Mouse (Mus musculus) megakaryocyte, embryonic 14.5 days (primary cell): Measurements from ENCODE around the gene H2al1c.
"Not testable (repeated sequence)": the region's sequence is repeated elsewhere in the genome, so short reads cannot be mapped to it uniquely, and the experiment has no call there.

ENCODE experiments used
- FLI1 ChIP-seq: IDR thresholded peaks from 2 replicates; pipeline ENCODE4 v1.6.1; 2012; ENCODE audit warnings: low read length, inconsistent platforms, mixed read lengths
- GATA1 ChIP-seq: IDR thresholded peaks from 3 replicates; pipeline ENCODE4 v1.6.1; 2012; ENCODE audit warnings: mixed read lengths, low read length, inconsistent platforms, borderline replicate concordance

DNA sequence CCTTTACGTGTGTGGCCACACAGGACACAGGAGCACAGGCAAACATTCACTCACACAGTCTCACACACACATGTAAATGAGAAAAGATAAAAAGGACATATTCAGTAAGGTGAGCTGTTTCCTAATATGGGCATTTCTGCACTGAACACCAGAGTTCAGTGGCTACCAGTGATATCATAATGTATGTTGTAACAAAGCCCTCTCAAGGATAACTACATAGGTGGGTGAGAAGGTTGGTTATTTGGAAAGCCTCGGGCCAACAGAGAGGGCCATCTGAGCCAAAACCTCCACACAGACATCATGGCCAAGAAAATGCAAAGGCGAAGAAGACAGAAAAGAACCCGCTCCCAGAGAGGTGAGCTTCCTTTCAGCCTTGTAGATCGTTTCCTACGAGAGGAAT, at the start of gene H2al1c:
- not testable (repeated sequence) for TF ChIP-seq GATA1, FLI1
